Comparison of ENCODE assay signal across 8 mouse cellular contexts in the genomic region with DNA sequence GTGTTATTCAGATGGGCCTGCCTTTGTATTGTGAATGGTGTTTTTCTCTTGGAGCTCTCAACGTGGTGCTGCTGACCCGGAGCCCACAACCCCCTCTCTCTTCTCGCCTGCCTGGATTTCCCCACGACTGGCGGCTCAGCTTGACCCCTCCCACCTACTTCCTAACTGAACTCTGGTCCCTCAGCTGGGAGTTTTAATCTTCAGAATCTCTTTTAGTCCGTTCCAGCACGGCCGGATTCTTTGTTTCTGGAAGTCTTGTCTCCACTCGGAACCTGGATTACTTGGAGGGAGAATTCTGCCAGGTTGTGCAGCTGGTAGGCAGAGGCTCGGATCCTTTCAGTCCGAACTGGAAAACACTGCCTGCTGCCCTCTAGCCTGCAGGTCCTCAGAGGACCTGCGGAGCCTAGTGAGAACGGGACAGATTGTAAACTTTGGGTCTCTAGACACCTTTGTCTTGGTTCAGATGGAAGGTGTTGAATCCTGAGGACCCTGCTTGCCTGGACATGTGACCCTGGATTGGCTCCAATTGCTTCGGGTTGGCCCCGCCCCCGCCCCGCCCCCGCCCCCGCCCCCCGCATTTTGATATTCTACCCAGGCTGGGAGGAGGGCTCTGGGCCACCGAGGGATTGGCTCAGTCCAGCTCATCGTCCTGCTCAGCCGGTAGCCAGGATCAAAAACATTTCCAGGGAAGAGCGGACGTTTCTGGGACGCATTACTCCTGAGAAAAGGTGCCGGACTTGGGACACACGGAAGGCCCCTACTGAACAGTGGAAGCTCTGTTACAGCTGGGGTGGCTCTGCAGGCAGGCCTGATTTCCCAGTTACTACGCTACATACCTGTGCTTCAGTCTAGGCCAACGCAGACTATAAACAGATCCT. TPM values are rescaled to one million over a fixed set of nuclear protein-coding genes. Genes with fewer than 3 reads are reported as not detected.
A peak's percentile ranks its signal among the peaks of the same experiment; 100 is the strongest.
DNase-seq lines count a peak whose midpoint lies in the region; ATAC-seq lines count a peak whose summit lies in the region.

A gene (plus strand): TSS at position 200 of the 878 bp plus-strand sequence.

- peak within 1 kb of the TSS; percentile 56 for H3K4me3 ChIP-seq in embryonic facial prominence, embryonic 15.5 days (replicated peaks)
- H3K4me3 ChIP-seq in heart, embryonic 16.5 days (ENCODE audit: low read length), result peak within 1 kb of the TSS; percentile 56
- peak within 1 kb of the TSS; percentile 38 for H3K4me3 ChIP-seq in stomach, embryonic 14.5 days (ENCODE audit: low read depth, low read length)

- no peaks in the 10 kb centered on the region for H3K9me3 ChIP-seq in embryonic facial prominence, embryonic 15.5 days (replicated peaks)
- H3K9me3 ChIP-seq in heart, embryonic 16.5 days (replicated peaks; ENCODE audit: control insufficient read depth, low read length), result no peaks in the 10 kb centered on the region
- no peaks in the 10 kb centered on the region for H3K9me3 ChIP-seq in stomach, embryonic 14.5 days (ENCODE audit: control insufficient read depth, low read depth, low read length)

- H3K27ac ChIP-seq in embryonic facial prominence, embryonic 15.5 days (replicated peaks), result peak within 1 kb of the TSS; percentile 67
- peak within 1 kb of the TSS; percentile 91 for H3K27ac ChIP-seq in heart, embryonic 16.5 days (ENCODE audit: low read length)
- H3K27ac ChIP-seq in stomach, embryonic 14.5 days (ENCODE audit: low read length), result peak within 1 kb of the TSS; percentile 62; the same call in 1 of the 2 replicates

- H3K4me1 ChIP-seq in embryonic facial prominence, embryonic 15.5 days, result peaks cover 13% of the 10 kb centered on the region
- H3K4me1 ChIP-seq in heart, embryonic 16.5 days (ENCODE audit: control insufficient read depth, insufficient read depth, low read length), result peaks cover 20% of the 10 kb centered on the region
- H3K4me1 ChIP-seq in stomach, embryonic 14.5 days (ENCODE audit: control insufficient read depth, insufficient read depth, low read length), result peaks cover 4% of the 10 kb centered on the region; the same call in 1 of the 2 replicates

- H3K27me3 ChIP-seq in embryonic facial prominence, embryonic 15.5 days, result no peaks in the 10 kb centered on the region
- H3K27me3 ChIP-seq in heart, embryonic 16.5 days (ENCODE audit: control insufficient read depth, insufficient read depth, low read length), result no peaks in the 10 kb centered on the region
- no peaks in the 10 kb centered on the region for H3K27me3 ChIP-seq in stomach, embryonic 14.5 days (ENCODE audit: control insufficient read depth, insufficient read depth, low read length)

- peaks cover 10% of the 10 kb centered on the region; the same call in 1 of the 2 replicates for H3K36me3 ChIP-seq in embryonic facial prominence, embryonic 15.5 days
- peaks cover 4% of the 10 kb centered on the region; the same call in 1 of the 2 replicates for H3K36me3 ChIP-seq in heart, embryonic 16.5 days (ENCODE audit: control insufficient read depth, insufficient read depth)
- no peaks in the 10 kb centered on the region for H3K36me3 ChIP-seq in stomach, embryonic 14.5 days (ENCODE audit: control insufficient read depth, insufficient read depth, low read length)

- peak within 1 kb of the TSS; percentile 42 for H3K9ac ChIP-seq in embryonic facial prominence, embryonic 15.5 days
- H3K9ac ChIP-seq in heart, embryonic 16.5 days (ENCODE audit: low read length), result peak within 1 kb of the TSS; percentile 76
- peak within 1 kb of the TSS; percentile 7; the same call in 1 of the 2 replicates for H3K9ac ChIP-seq in stomach, embryonic 14.5 days (replicated peaks; ENCODE audit: low read depth, low read length)

- ATAC-seq in CD4-positive, CD25-positive, alpha-beta regulatory T cell, adult 4 months, result no peak
- peak; percentile 87 for ATAC-seq in embryonic facial prominence, embryonic 15.5 days (ENCODE audit: insufficient number of reproducible peaks, low FRiP score, low TSS enrichment, low read depth)
- ATAC-seq in heart, embryonic 16.5 days (replicated peaks; ENCODE audit: extremely low read depth, insufficient read depth, low FRiP score), result peak; percentile 85
- peak; percentile 33 for ATAC-seq in megakaryocyte, adult 5-6 weeks (ENCODE audit: poor library complexity, severe bottlenecking)
- ATAC-seq in stomach, embryonic 14.5 days (ENCODE audit: insufficient number of reproducible peaks, insufficient read depth, low FRiP score, low read depth), result peak; percentile 88

- peak within 1 kb of the TSS; percentile 82 for H3K4me2 ChIP-seq in embryonic facial prominence, embryonic 15.5 days (replicated peaks)
- peak within 1 kb of the TSS; percentile 85 for H3K4me2 ChIP-seq in heart, embryonic 16.5 days (ENCODE audit: low read depth, low read length)
- peak within 1 kb of the TSS; percentile 73 for H3K4me2 ChIP-seq in stomach, embryonic 14.5 days (replicated peaks; ENCODE audit: low read depth, low read length)

- DNase-seq in Muller cell, postnatal 12 days (ENCODE audit: inconsistent ontology term), result peak; percentile 77
- peak; percentile 73 for DNase-seq in kidney, postnatal 14 days
- no peak for DNase-seq in left cerebral cortex, adult 18-20 months (ENCODE audit: low spot score in 2 of 2)

- under 1% methylated on average over 30 of the region's 30 CpGs for WGBS in embryonic facial prominence, embryonic 15.5 days
- WGBS in heart, embryonic 16.5 days, result 1% methylated on average over 29 of the region's 30 CpGs
- 1% methylated on average over 30 of the region's 30 CpGs for WGBS in stomach, embryonic 14.5 days

RNA-seq across cellular contexts. Expression of the gene that starts here (rescaled TPM):
- polyA plus RNA-seq in CD4-positive, CD25-positive, alpha-beta regulatory T cell, adult 4 months (2017; shearing (Covaris generic)), result 10 to 100 TPM; 11.0 to 13.1 TPM
- 11.7 and 15.5 TPM in 2 replicates for polyA plus RNA-seq in embryonic facial prominence, embryonic 15.5 days (2015; fragmentation: Nextera tagmentation; extraction: Ambion mirVana)
- 6.5 and 6.8 TPM in 2 replicates for polyA plus RNA-seq in heart, embryonic 16.5 days (2015; fragmentation: Nextera tagmentation; extraction: Ambion mirVana)
- 0.36 and 0.38 TPM in 2 replicates for total RNA-seq in megakaryocyte, adult 5-6 weeks (2015)
- 0.66 and 0.98 TPM in 2 replicates for total RNA-seq in megakaryocyte, adult 5-6 weeks (2017)
- 10.1 and 10.6 TPM in 2 replicates for polyA plus RNA-seq in stomach, embryonic 14.5 days (2014; fragmentation: Nextera tagmentation; extraction: Ambion mirVana)
- total RNA-seq in left cerebral cortex, adult 18-20 months (2021), result 1 to 10 TPM; 2.9 to 3.4 TPM

Comparison
In these comparisons a context has a peak if more than half of its experiments do, and no peak if none do; other contexts are left out.
1. Peak in ATAC-seq in megakaryocyte, adult 5-6 weeks; RNA of the gene not detected or under 1 TPM.
2. DNase-seq: peak in Muller cell, postnatal 12 days (single experiment) and kidney, postnatal 14 days (single experiment); none in left cerebral cortex, adult 18-20 months (0 of 2).
3. H3K9ac ChIP-seq: peak in every context shown above with its lines; median percentile 76 in heart, embryonic 16.5 days; 42 in embryonic facial prominence, embryonic 15.5 days; 7 in stomach, embryonic 14.5 days.
4. Peak in every context shown above with its lines, with median percentiles within 50 percentile points of each other: H3K27ac ChIP-seq, H3K4me2 ChIP-seq and H3K4me3 ChIP-seq.